Mouse (Mus musculus) left cerebral cortex, postnatal 10 days (tissue): Measurements from ENCODE around the gene Endou. TPM values are rescaled to one million over a fixed set of nuclear protein-coding genes. Genes with fewer than 3 reads are reported as not detected.
A peak's percentile ranks its signal among the peaks of the same experiment; 100 is the strongest.

Source experiments
- DNase-seq, 2 experiments: peaks; one replicate each; pipeline ENCODE4 v3.0.0; 2021 to 2022; ENCODE audit warnings: low spot score in 2 of 2, mixed read lengths in 1 of 2; ENCODE audit errors: extremely low spot score in 1 of 2
- intact Hi-C: fragments of 180-260 bp; cut with DNase I; formaldehyde crosslinking; loops from one replicate; pipeline ENCODE4 v1.15.1; 2025
- total RNA-seq, 2 experiments: library from RNA; stranded (reverse); gene quantifications; 2 replicates each; pipeline ENCODE4 v1.2.3; 2021

Gene Endou
- total RNA-seq, 2 experiments from 2014 or later, result 0.20 to 0.54 TPM

DNA sequence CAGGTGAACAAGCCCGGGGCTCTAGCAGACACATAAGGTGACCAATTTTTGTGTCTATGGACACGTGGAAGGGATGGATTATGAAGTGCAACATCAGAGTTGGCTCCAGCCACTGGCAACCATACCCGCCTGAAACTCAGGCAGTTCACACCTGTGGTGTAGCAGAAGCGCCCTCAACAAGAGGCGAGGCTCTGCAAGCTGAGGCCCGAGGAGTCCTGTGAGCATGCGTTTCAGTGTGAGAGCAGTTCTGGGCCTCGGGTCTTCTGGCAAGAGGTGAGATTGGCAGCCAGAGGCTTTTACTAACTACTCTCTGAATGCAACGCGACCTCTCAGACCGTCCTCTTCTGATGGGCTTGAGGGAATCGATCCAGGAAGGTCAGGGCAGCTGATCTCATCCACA, 10.5 kb upstream of the Endou start:
- DNase-seq, result no peak
- intact Hi-C loops, result no loop called here

DNA sequence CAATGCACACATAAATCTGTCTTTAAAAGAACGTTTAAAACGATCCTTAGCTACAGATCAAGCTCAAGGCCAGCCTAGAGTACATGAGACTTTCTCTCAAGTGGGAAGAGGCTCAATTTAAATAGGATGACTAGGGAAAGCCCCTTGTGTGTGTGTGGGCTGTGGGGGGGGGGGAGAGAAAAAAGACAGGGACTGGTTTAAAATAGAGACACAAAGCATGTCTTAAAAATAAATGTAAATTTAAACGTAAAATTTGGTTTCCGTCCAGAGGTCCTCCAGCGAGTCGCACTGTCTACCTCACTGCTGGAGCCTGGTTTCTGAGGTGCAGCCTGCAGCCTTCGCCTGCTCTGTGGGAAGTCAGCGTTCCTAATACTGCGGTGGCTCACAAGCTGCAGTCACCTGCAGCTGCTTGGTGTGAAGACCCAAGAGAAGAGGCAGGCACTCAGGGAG, 9.2 kb upstream of the Endou start:
- DNase-seq, result no peak
- intact Hi-C loops, result no loop called here

DNA sequence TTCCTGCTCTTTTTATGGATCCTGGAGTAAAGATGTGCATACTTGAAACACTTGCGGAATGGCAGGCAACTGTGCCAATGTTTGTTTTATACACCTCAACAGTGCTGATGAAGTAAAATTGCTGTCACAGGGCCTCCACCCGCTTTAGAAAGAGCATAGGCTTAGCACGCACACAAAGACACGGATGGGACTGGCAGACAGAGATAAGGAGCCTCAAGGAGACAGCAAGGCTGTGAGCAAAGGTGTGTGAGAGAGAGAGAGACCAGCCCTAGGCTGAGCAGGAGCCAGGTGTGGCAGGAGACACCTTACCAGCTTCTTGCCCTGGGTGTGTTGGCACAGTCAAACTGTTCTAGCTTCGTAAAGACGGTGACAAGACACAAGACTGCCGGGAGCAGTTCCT, 7.8 kb upstream of the Endou start:
- intact Hi-C loops, result no loop called here
- no peak for DNase-seq

DNA sequence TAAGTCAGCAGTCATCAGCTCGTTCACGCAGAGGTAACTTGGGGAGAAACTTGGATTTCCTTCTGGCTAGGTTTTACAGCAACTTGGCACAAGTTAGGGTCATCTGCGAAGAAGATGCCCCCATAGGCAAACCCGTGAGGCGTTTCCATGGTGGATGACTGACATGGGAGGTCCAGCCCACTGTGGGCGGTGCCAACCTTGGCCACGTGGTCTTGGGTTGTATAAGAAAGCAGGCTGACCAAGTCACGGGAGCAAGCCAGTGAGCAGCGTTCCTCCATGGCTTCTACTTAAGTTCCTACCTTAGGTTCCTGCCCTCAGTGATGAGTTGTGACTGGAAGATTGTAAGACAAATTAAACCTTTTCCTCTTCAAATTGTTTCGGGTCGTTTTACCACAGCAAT, 849 bp upstream of the Endou start:
- no peak for DNase-seq
- intact Hi-C loops, result no loop called here

DNA sequence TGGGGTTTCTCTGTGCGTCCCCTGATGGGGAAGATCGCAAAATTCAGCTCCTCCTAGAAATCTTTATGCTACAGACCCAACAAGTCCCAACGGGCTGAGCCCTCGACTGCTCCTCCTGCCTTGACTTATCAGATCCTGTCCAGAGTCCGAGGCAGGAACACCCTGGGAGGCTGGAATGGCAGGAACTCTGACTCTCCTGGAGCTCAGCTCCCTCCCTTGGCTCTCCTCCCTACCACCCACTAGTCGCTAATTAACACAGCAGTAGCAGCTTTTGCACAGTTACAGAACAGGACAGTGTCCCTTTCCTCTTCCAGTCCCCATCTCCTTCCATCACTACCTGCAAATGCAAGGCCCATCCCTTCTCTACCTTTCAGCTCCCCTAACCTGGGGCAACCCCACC, 774 bp downstream of the Endou start:
- DNase-seq, result no peak
- intact Hi-C loops, result no loop called here

DNA sequence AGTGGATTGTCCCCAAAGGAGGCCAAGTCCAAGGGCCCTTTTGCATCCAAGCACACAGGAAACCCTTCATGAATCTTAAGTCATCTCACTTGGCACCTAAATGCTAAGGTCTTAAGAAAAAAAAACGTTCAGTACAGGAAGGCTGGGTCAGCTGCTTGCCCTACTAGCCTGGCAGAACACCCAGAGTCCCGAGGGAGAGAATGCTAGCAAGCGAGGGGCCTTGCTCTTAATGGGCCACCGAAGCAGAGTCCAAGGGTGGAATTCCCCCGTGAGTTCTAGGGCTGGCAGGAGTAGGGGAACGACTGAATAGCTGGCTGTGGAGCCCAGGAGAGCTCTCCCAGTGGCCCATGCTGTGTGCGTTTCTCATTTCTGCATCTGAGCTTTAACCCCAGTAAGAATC, 2.3 kb downstream of the Endou start:
- intact Hi-C loops, result no loop called here

DNA sequence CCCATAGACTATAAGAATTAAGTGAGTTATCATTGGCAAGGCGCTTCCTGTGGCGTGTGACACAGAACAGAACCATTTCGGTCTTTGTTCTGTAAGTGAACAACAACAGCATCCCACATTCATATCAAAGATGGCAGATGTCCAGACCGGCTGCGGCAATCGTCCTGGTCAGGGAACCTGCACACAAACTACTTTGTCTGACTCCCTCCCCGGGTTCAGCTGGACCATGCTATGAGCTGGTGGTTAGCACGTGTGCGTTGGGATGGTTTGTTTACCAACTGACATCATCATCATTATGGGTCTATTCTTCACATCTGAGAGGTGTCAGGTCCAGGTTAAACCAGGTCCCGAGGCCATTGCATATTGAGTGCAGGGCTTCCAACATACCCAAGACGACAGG, 2.7 kb downstream of the Endou start:
- intact Hi-C loops, result no loop called here
- no peak for DNase-seq

More for the DNA sequence above, 2.3 kb downstream of the Endou start:
- peak in 1 of 2 experiments; percentile 64 for DNase-seq

DNA sequence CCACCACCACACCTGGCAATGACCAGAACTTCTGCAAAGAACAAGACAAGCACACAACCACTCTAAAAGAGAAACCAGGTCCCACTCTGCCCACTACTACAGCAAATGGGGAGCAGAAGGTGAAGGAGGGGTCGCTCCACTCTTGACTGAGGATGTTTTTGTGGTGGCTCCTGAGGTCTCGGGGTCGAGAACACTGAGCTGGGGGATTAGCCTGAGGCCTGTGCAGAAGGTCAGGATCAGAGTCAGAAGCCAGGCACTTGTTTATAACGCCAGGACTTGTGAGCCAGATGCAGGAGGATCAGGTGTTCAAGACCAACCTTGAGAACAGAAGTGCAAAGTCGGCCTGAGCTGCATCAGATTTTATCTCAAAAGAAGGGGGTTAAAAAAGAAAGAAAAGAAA, 3.6 kb downstream of the Endou start:
- DNase-seq, result no peak
- intact Hi-C loops, result no loop called here

DNA sequence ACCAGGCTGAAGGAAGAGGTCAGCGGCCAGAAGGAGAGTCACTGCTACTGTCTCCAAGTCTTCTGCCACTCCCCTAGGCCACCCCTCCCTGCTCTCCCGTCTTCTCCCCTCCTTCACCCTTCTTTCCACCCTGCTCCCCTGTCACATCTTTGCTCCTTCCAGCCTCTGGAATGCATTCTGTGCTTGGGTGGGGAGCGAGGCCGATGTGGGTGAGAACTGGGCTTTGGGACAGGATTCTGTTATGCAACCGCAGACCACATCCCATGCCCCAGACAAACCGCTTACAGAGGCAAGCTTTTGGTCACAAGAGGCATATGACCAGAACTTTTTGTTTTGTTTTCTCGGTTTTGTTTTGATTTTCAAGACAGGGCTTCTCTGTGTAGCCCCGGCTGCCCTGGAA, 4.1 kb downstream of the Endou start:
- intact Hi-C loops, result no loop called here
- DNase-seq, result peak in 1 of 2 experiments; percentile 39

DNA sequence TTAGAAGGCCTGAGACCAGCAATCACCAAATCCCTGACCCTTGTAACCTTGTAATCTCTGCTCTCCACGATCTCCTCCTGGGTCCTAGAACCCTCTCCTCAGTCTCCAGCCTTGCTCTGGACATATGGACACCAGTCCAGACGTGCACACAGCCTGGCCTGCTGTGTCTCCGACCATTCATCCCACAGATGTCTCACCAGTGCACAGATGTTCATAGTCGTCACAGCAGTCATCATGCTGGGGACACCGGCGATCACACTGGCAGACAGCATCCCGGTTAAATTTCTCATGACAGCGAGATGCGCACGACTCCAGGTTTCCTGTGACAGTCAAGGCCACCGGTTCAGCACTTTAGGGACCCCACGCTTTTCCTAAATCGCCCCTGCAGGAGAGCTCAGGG, 4.8 kb downstream of the Endou start:
- intact Hi-C loops, result no loop called here
- DNase-seq, result no peak

DNA sequence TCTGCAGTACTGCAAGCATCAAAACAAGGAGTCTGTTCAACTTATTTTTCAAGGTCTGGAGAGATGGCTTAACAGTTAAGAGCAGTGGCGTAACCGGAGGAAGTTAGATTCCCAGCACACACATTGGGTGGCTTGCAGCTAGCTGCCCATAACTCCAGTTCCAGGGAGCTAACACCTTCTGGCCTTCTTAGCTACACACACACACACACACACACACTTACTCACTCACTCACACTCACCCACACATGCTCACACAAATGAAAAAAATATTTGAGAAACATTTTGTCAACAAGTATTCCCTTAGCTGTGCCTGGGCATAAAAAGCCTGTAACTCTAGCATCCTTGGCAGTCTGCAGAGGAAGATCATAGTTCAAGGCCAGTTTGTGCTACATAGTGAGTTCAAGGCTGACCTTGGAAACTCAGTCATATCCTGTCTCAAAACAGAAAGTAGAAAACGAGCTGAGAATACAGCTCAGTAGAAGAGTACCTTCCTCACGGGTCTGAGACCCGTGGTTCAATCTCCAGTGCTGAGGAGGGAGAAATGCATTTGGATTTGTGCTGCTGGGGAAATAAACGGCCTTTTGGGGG, 5.8 kb downstream of the Endou start:
- intact Hi-C loops, result no loop called here

DNA sequence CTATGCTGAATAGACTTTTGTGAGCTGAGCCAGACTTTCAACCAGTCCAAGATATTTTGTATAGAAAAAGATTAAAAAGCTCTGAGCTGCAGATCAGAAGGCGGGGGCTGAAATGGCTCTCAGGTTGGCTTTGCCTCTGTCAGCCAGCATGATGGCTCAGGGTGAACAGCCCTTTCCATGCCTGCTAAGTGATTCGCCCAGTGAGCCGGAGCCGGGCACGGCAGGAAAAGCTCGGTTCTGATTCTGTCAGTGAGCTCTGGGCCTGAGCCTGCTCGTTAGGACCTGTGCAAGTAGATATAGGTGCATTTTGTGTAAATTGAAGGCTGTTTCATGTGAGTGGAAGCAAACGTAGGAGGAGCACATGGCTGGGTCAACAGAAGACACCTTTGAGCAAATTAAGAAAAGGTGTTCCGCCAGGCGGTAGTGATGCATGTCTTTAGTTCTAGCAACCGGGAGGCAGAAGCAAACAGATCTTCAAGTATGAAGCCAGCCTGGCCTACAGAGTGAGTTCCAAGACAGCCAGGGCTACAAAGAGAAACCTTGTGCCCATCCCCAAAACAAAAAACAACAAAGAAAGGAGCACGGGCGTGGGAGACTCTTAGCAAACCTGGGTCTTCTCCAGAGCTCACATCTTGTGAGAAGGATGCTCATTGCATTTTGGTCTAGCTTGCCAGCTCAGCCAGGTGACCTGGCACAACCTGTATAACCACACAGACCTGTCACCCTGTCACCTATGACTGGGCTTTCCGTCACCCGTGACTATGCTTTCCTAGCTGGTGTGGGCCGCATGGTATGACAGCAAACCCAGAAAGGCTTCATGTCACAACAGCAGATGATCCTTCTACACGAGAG, 6.6 kb downstream of the Endou start:
- no peak for DNase-seq
- intact Hi-C loops, result loop anchor here (5.0 kb wide), 2 partner anchors 43 to 243 kb away; partner anchors contain the start of gene Rapgef3

More for the DNA sequence above, 5.8 kb downstream of the Endou start:
- no peak for DNase-seq

DNA sequence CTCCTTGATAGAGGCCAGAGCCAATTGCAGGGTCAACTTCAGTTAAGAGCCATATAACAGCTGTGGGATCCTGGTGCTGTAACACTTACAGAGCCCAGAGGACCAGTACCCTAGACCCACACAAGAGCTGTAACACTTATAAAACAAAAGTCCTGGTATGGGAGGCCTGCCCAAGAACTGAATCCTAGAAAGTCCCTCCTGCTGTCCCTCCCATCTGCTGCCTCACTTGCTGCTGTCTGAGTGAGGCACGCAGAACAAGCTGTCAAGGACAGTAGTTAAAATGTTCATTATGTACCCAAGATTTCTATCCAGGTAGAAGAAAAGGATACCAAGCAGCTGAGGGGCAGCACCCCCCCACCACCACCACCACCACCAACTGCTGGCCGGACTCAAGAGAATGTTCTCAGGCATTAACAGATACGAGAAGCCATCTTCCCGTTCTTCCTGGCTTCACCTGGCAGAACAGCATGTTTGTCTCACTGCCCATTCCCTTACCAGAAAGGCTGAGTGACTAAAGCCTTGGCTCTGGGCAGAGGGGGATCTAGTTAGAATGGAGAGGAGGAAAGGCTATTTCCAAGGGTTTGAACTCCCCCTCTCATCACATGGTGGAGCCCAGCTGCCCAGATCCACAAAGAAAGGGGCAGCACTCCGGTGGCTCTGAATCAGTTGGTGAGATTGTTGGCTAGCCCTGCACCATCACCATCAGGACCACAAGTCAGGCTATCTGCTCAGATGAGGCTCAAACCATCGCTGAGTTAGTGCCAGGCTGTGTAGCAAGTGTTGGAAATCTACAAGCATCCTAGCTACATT, 7.4 kb downstream of the Endou start:
- intact Hi-C loops, result loop anchor here (5.0 kb wide), 2 partner anchors 44 to 244 kb away; partner anchors contain the start of gene Rapgef3
- DNase-seq, result peak in 1 of 2 experiments; percentile 17

DNA sequence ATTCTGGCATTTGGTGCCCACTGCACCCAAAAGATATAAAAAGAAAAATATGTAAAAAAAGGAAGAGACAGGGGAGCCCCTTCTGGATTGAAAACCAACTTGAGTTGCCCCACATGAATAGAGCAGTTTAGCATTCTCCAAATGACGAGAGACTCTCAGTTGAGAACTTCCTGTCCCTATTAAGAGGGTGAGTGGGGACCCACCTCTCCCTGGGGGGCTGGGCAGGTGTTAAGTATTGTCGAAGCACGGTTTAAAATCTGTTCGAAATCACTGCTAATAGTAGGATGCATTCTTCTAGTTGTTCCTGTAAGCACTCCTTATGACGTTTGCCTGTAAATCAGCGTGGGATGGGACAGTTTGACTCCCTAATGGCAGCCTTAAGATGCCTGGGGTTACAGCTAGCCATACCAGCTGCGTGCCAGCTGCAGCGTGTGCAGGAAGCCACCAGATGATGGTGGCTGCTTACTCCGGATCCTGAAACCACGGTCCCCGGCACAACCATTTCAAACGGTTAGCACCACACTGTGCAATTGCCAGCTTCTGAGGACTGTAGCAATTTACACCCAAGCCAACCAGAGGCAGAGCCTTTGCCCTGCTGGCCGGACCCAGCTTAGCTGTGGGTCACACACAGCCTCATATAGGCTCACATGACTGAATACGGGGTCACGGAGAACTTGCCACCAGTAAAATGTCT, 10.0 kb downstream of the Endou start:
- intact Hi-C loops, result loop anchor here (5.0 kb wide), 2 partner anchors 46 to 246 kb away; partner anchors contain the start of gene Rapgef3
- DNase-seq, result no peak

DNA sequence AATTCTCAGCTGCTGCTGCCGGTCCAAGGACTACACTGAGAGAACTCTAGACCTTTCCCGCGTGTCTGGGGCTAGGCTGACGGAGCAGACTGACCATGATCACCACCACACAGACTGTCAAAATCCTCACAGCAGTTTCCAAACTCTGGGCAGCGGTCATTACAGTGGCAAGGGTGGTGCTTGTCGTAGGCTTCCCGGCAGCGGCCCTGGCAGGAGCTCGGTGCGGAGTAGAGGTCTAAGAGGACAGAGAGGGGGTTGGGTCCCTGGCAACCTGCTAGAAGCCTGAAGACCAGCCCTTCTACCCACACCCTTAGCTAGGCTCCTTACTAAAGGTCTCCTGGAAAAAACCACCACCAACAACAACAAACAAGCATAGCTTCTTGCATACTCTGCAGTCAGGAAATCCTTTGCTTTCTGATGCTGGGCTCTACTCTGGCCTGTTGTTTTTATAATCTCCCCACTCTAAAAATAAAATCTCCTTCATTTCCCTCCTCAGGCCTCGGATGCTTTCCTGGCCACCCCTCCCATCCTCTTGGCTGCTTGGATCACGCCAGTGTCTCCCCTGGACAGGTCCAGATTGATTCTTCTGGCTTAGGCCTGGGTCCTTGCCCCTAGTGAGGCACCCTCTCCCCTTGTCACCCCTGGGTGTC, 11.0 kb downstream of the Endou start:
- DNase-seq, result peak in 1 of 2 experiments; percentile 50
- intact Hi-C loops, result loop anchor here (5.0 kb wide), 2 partner anchors 47 to 247 kb away; partner anchors contain the start of gene Rapgef3

DNA sequence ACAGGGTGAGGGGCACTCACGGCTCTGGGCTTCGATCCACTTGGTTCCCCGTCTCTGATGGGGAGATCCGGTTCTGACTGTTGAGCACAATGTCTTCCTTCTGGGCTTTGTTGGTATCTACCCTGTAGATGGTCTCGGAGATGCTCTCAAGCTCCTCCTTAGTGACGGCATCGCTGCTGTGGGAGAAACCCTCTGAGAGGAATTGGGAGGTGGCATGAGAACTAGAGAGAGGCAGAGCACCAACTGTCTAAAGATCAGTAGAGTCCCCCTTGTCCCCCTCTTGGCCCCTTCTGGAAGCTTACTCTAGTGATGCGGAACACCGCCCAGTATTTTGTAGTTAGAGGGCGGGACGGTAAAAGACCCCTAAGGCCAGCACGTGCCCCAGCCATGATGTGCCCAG, 11.6 kb downstream of the Endou start:
- DNase-seq, result no peak
- intact Hi-C loops, result loop anchor here (2.0 kb wide), 2 partner anchors 57 to 233 kb away; no protein-coding TSS in a partner anchor

DNA sequence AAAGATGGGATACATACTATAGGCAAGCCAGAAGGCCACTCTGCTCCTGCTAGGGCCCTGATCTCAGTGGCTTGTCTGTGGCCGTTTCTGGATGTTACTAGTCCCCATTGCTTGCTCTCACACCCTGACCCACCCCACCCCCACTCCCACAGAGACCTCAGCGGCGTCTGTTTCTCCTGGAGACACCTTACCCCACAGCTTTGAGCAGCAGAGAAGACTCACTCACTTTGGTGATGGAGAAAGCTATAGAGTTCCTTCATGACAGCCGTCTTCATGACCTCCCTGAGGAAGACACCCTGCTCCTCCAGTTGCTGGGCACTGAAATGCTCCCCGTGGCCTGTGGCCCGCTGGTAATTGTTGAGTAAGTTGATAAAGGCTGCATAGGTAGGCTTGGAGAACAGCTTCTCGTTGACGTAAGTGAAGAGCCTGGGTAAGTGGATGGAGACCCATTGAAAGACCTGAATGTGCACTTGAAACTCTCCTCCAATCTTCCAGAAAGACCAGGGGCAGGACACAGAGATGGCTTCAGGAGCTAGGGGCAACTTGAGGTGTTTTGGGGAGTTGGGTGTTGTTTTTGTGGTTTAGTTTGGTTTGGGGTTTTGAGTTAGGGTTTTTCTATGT, 12.5 kb downstream of the Endou start:
- intact Hi-C loops, result loop anchor here (2.0 kb wide), 2 partner anchors 58 to 234 kb away; no protein-coding TSS in a partner anchor
- DNase-seq, result no peak
